Mouse (Mus musculus): ENCODE data around the gene Nkx3-2.

- TF ChIP-seq ZNF384 (IDR thresholded peaks at IDR 0.05; ENCODE audit: low read depth, low read length) = no peak
- TF ChIP-seq MAFK (IDR thresholded peaks at IDR 0.05; ENCODE audit: insufficient read depth, low read depth, low read length) = no peak
- TF ChIP-seq ZC3H11A (IDR thresholded peaks at IDR 0.05; ENCODE audit: borderline replicate concordance, low read depth, low read length) = no peak
- no peak for TF ChIP-seq HCFC1 (IDR thresholded peaks at IDR 0.05; ENCODE audit: borderline replicate concordance, insufficient read depth, low read length)
Observed at GRCm38 (mm10) chr5:41757338-41757737, 7.0 kb downstream of the Nkx3-2 start.
